8 mouse cellular contexts compared by ENCODE assay signal in the genomic region with DNA sequence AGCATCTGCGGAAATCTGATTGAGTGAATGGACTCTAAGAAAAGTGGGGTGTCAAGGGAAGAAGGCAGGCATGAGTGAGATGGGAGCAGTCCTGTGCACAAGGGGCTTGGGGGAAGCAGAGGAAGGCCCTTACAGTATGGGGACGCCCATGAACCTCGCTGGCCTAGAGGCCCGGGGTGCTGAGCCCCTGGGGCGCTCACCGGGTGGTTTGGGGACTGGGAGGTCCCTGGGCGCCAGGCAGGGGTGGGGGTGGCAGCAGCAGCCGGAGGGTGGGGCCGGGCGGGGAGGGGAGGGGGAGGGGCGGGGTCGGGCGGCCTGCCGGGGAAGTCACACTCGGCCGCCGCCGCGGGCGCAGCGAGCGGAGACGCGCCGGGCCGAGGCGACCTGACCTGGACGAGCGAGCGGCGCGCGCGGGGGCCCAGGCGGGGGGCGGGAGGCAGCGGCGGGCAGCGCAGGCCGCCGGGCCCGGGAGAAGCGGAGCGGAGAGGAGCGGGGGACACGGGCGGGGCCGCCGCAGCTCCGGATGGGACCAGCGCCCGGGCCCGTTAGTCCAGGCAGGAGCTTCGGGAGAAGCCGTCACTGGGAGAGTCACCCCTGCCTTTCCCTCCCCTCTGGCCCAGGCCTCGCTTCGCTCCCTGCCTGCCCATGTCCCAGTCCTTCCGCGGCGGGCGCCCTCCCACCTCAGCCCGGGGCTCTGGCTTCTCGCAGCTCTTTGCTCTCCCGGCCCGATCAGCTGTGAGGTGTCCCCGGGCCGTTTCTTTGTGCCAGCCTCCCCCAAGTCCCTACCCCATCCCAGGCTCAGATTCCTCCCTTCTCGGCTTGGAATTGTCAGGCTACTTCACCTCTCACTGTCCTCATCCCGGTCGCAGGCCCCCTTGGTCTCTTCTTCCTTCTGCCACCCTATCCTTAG. TPM values are rescaled to one million over a fixed set of nuclear protein-coding genes. Genes with fewer than 3 reads are reported as not detected.
A peak's percentile ranks its signal among the peaks of the same experiment; 100 is the strongest.
DNase-seq lines count a peak whose midpoint lies in the region; ATAC-seq and TF ChIP-seq lines count a peak whose summit lies in the region.

A gene (plus strand): TSS at position 890 of the 910 bp plus-strand sequence.

- no peaks in the 10 kb centered on the region for H3K4me1 ChIP-seq in CH12.LX (ENCODE audit: control insufficient read depth in 1 of 2, insufficient read depth in 2 of 2)
- H3K4me1 ChIP-seq in heart, adult 2 months (ENCODE audit: control insufficient read depth, insufficient read depth, low read length) = peaks cover 13% of the 10 kb centered on the region
- peaks cover 15% of the 10 kb centered on the region for H3K4me1 ChIP-seq in kidney, embryonic 14.5 days (ENCODE audit: control insufficient read depth, insufficient read depth, low read length)
- peaks cover 0 to 9% of the 10 kb centered on the region in 2 experiments; a peak in 2 of 4 replicates for H3K4me1 ChIP-seq in liver, embryonic 14.5 days (replicated peaks; ENCODE audit: control insufficient read depth in 2 of 2, insufficient read depth in 2 of 2, low read length in 1 of 2)
- H3K4me1 ChIP-seq in neural tube, embryonic 14.5 days (ENCODE audit: control insufficient read depth, insufficient read depth, low read length) = peaks cover 29% of the 10 kb centered on the region

- no peak for TF ChIP-seq RAD21 in CH12.LX (IDR thresholded peaks at IDR 0.05; ENCODE audit: low read depth, low read length)

- intact Hi-C loops in heart, adult 2 months (cut with DNase I) = loop anchor here (2.0 to 10.0 kb wide), 4 partner anchors 26 to 234 kb away; a partner anchor contains a TSS

- H3K79me2 ChIP-seq in CH12.LX (replicated peaks; ENCODE audit: control insufficient read depth, extremely low read depth, insufficient read depth, poor library complexity, severe bottlenecking) = no peaks in the 10 kb centered on the region
- H3K79me2 ChIP-seq in heart, adult 2 months (replicated peaks; ENCODE audit: control insufficient read depth, insufficient read depth, low read length) = peaks cover 5% of the 10 kb centered on the region; the same call in 1 of the 2 replicates

- in situ Hi-C loops in CH12.LX (cut with MboI; ENCODE audit: low pct_ligation_motif_present, low pct_unique_long_range_greater_than_20kb, low sequenced_read_pairs) = no loop called here

- no peaks in the 10 kb centered on the region for H3K36me3 ChIP-seq in CH12.LX (replicated peaks in 1 of 2; ENCODE audit: control insufficient read depth in 1 of 2, insufficient read depth in 1 of 2, low read length in 1 of 2)
- peaks cover 3% of the 10 kb centered on the region; the same call in 1 of the 2 replicates for H3K36me3 ChIP-seq in heart, adult 2 months (ENCODE audit: control insufficient read depth, insufficient read depth, low read length)
- no peaks in the 10 kb centered on the region for H3K36me3 ChIP-seq in kidney, embryonic 14.5 days (ENCODE audit: control insufficient read depth, insufficient read depth, low read length)
- no peaks in the 10 kb centered on the region for H3K36me3 ChIP-seq in liver, embryonic 14.5 days (replicated peaks; ENCODE audit: control insufficient read depth, insufficient read depth, low read depth)
- H3K36me3 ChIP-seq in neural tube, embryonic 14.5 days (ENCODE audit: control insufficient read depth, insufficient read depth, low read length) = no peaks in the 10 kb centered on the region

- no peak for TF ChIP-seq POLR2A in CH12.LX (IDR thresholded peaks at IDR 0.05; ENCODE audit: low read depth, low read length)
- TF ChIP-seq POLR2A in heart, adult 2 months (IDR thresholded peaks at IDR 0.05; ENCODE audit: insufficient read depth, low read depth, low read length) = no peak; the same call in 1 of the 2 replicates

- H3K27me3 ChIP-seq in CH12.LX (replicated peaks) = peaks cover 83% of the 10 kb centered on the region
- no peaks in the 10 kb centered on the region for H3K27me3 ChIP-seq in heart, adult 2 months (ENCODE audit: control insufficient read depth, insufficient read depth, low read length)
- H3K27me3 ChIP-seq in kidney, embryonic 14.5 days (ENCODE audit: control insufficient read depth, insufficient read depth, low read length) = no peaks in the 10 kb centered on the region
- H3K27me3 ChIP-seq in liver, embryonic 14.5 days (ENCODE audit: control insufficient read depth, insufficient read depth, low read length) = peaks cover 26% of the 10 kb centered on the region
- no peaks in the 10 kb centered on the region for H3K27me3 ChIP-seq in neural tube, embryonic 14.5 days (ENCODE audit: control insufficient read depth, insufficient read depth, low read length)

- H3K4me3 ChIP-seq in CH12.LX (replicated peaks in 1 of 3; ENCODE audit: low read depth in 2 of 3, low read length in 2 of 3, poor library complexity in 1 of 3) = peak within 1 kb of the TSS in 1 of 3 experiments; percentile 50
- H3K4me3 ChIP-seq in heart, adult 2 months = peak within 1 kb of the TSS; percentile 80
- peak within 1 kb of the TSS; percentile 58 for H3K4me3 ChIP-seq in kidney, embryonic 14.5 days (ENCODE audit: low read length)
- H3K4me3 ChIP-seq in liver, embryonic 14.5 days (ENCODE audit: insufficient read depth in 1 of 2, low read depth in 2 of 2, low read length in 2 of 2) = peak within 1 kb of the TSS; percentile 37 to 55
- H3K4me3 ChIP-seq in neural tube, embryonic 14.5 days (ENCODE audit: low read depth, low read length) = peak within 1 kb of the TSS; percentile 53

- dilution Hi-C loops in CH12.LX (cut with MboI; ENCODE audit: extremely low pct_ligation_motif_present, extremely low pct_unique_long_range_greater_than_20kb, low sequenced_read_pairs) = no loop called here

- WGBS in heart, adult 2 months = 2% methylated on average over 47 of the region's 70 CpGs
- WGBS in kidney, embryonic 14.5 days = 2% methylated on average over 45 of the region's 70 CpGs
- 2% methylated on average over 56 of the region's 70 CpGs for WGBS in liver, embryonic 14.5 days (ENCODE audit: insufficient replicate concordance)
- under 1% methylated on average over 36 of the region's 70 CpGs for WGBS in neural tube, embryonic 14.5 days

- H3K9ac ChIP-seq in CH12.LX (ENCODE audit: insufficient read depth, low read depth) = peak within 1 kb of the TSS; percentile 80
- H3K9ac ChIP-seq in heart, adult 2 months (ENCODE audit: low read depth, low read length) = peak within 1 kb of the TSS; percentile 95
- peak within 1 kb of the TSS; percentile 83 for H3K9ac ChIP-seq in kidney, embryonic 14.5 days (ENCODE audit: low read depth, low read length)
- no peak within 1 kb of the TSS for H3K9ac ChIP-seq in liver, embryonic 14.5 days (replicated peaks)
- peak within 1 kb of the TSS; percentile 91 for H3K9ac ChIP-seq in neural tube, embryonic 14.5 days (replicated peaks; ENCODE audit: low read depth, low read length)

- no peak for TF ChIP-seq EP300 in CH12.LX (IDR thresholded peaks at IDR 0.05; ENCODE audit: low read length)
- no peak for TF ChIP-seq EP300 in heart, adult 2 months (IDR thresholded peaks at IDR 0.05; ENCODE audit: insufficient read depth, low read depth, low read length)
- TF ChIP-seq EP300 in liver, embryonic 14.5 days (IDR thresholded peaks at IDR 0.05; ENCODE audit: low read depth) = no peak

- ATAC-seq in kidney, embryonic 14.5 days (ENCODE audit: low FRiP score, low TSS enrichment) = peak; percentile 70
- no peak for ATAC-seq in liver, embryonic 14.5 days (ENCODE audit: insufficient read depth)
- peak; percentile 57 for ATAC-seq in neural tube, embryonic 14.5 days (ENCODE audit: low read depth)
- ATAC-seq in CD4-positive, CD25-positive, alpha-beta regulatory T cell, adult 4 months = no peak

- H3K27ac ChIP-seq in CH12.LX (ENCODE audit: insufficient read depth, low read depth) = no peak within 1 kb of the TSS
- peak within 1 kb of the TSS; percentile 95 for H3K27ac ChIP-seq in heart, adult 2 months
- H3K27ac ChIP-seq in kidney, embryonic 14.5 days (ENCODE audit: low read depth, low read length) = peak within 1 kb of the TSS; percentile 77; the same call in 1 of the 2 replicates
- H3K27ac ChIP-seq in liver, embryonic 14.5 days = no peak within 1 kb of the TSS
- H3K27ac ChIP-seq in neural tube, embryonic 14.5 days (ENCODE audit: low read depth, low read length) = peak within 1 kb of the TSS; percentile 88

- H3K4me2 ChIP-seq in CH12.LX (ENCODE audit: insufficient read depth, low read depth, poor library complexity, severe bottlenecking) = peak within 1 kb of the TSS; percentile 87
- H3K4me2 ChIP-seq in kidney, embryonic 14.5 days (replicated peaks; ENCODE audit: low read depth, low read length) = peak within 1 kb of the TSS; percentile 90
- peak within 1 kb of the TSS; percentile 68 for H3K4me2 ChIP-seq in liver, embryonic 14.5 days (ENCODE audit: low read depth)
- H3K4me2 ChIP-seq in neural tube, embryonic 14.5 days (ENCODE audit: low read depth, low read length) = peak within 1 kb of the TSS; percentile 93

- H3K9me3 ChIP-seq in CH12.LX (replicated peaks; ENCODE audit: low read length) = peaks cover 7% of the 10 kb centered on the region
- peaks cover 1% of the 10 kb centered on the region; the same call in 1 of the 2 replicates for H3K9me3 ChIP-seq in kidney, embryonic 14.5 days (ENCODE audit: control insufficient read depth, low read length)
- H3K9me3 ChIP-seq in liver, embryonic 14.5 days (ENCODE audit: control insufficient read depth, low read length) = no peaks in the 10 kb centered on the region
- H3K9me3 ChIP-seq in neural tube, embryonic 14.5 days (ENCODE audit: control insufficient read depth, low read length) = no peaks in the 10 kb centered on the region

- DNase-seq in CH12.LX (ENCODE audit: extremely low read depth) (no peak), adipocyte (ENCODE audit: low spot score) (peak; percentile 42)
- peak; percentile 74 for DNase-seq in embryo, embryonic 11 days
- DNase-seq in heart, adult 2 months = peak; percentile 77 to 81
- no peak for DNase-seq in liver, embryonic 14.5 days (ENCODE audit: low read depth in 3 of 3, low spot score in 3 of 3)

- TF ChIP-seq CTCF in CH12.LX (conservative IDR thresholded peaks at IDR 0.05 in 1 of 2, IDR thresholded peaks at IDR 0.05 in 1 of 2; ENCODE audit: low read depth in 2 of 2, low read length in 2 of 2) = no peak
- no peak for TF ChIP-seq CTCF in heart, adult 2 months (IDR thresholded peaks at IDR 0.05)
- no peak for TF ChIP-seq CTCF in liver, embryonic 14.5 days (IDR thresholded peaks at IDR 0.05; ENCODE audit: low read depth)

TF ChIP-seq in CH12.LX, 34 proteins besides CTCF, POLR2A, EP300 and RAD21 (continues in another document):
- TF ChIP-seq NELFE (IDR thresholded peaks at IDR 0.05; ENCODE audit: low read depth, low read length) = no peak
- TF ChIP-seq USF2 (conservative IDR thresholded peaks at IDR 0.05; ENCODE audit: low read depth, low read length) = no peak

RNA-seq across cellular contexts. Expression of the gene that starts here (rescaled TPM):
- total RNA-seq in CH12.LX (2012; rRNA removed) (0.04 and 0.38 TPM in 2 replicates), CH12.LX (2014; rRNA removed) (not detected in 2 replicates)
- 0.23 and 0.49 TPM in 2 replicates for polyA plus RNA-seq in CH12.LX (2012; ENCODE audit: insufficient read length, low read depth)
- total RNA-seq in heart, adult 2 months (2021) = 10 to 100 TPM; 35.9 to 43.4 TPM
- 57.0 and 63.0 TPM in 2 replicates for polyA plus RNA-seq in heart, adult 2 months (2012; rRNA removed)
- polyA plus RNA-seq in kidney, embryonic 14.5 days (2014; fragmentation: Nextera tagmentation; extraction: Ambion mirVana) = 6.0 and 11.1 TPM in 2 replicates
- 1.7 and 1.8 TPM in 2 replicates for polyA plus RNA-seq in liver, embryonic 14.5 days (2012; rRNA removed)
- 0.72 and 0.80 TPM in 2 replicates for polyA plus RNA-seq in liver, embryonic 14.5 days (2014; fragmentation: Nextera tagmentation; extraction: Ambion mirVana)
- 15.9 and 19.2 TPM in 2 replicates for polyA plus RNA-seq in neural tube, embryonic 14.5 days (2014; fragmentation: Nextera tagmentation; extraction: Ambion mirVana)
- not detected for polyA plus RNA-seq in CD4-positive, CD25-positive, alpha-beta regulatory T cell, adult 4 months (2017; shearing (Covaris generic))

Comparison
In these comparisons a context has a peak if more than half of its experiments do, and no peak if none do; other contexts are left out.
1. RNA of the gene that starts here (total RNA-seq): 35.9 to 43.4 TPM in heart, adult 2 months; 0.04 to 0.38 TPM in CH12.LX; every median in the first group is over 10 times any median in the second.
2. DNase-seq: peak in adipocyte (single experiment), embryo, embryonic 11 days (single experiment) and heart, adult 2 months (2 of 2); none in CH12.LX (single experiment) and liver, embryonic 14.5 days (0 of 3).
3. H3K27ac ChIP-seq: peak in heart, adult 2 months (single experiment), kidney, embryonic 14.5 days (single experiment) and neural tube, embryonic 14.5 days (single experiment); none in CH12.LX (single experiment) and liver, embryonic 14.5 days (single experiment).
4. ATAC-seq: peak in kidney, embryonic 14.5 days (single experiment) and neural tube, embryonic 14.5 days (single experiment); none in liver, embryonic 14.5 days (single experiment) and CD4-positive, CD25-positive, alpha-beta regulatory T cell, adult 4 months (single experiment).
5. Peak in every context shown above with its lines, with median percentiles within 50 percentile points of each other: H3K4me2 ChIP-seq.